Mouse (Mus musculus): ENCODE data around the gene Herc2.

The Herc2 gene

DNA sequence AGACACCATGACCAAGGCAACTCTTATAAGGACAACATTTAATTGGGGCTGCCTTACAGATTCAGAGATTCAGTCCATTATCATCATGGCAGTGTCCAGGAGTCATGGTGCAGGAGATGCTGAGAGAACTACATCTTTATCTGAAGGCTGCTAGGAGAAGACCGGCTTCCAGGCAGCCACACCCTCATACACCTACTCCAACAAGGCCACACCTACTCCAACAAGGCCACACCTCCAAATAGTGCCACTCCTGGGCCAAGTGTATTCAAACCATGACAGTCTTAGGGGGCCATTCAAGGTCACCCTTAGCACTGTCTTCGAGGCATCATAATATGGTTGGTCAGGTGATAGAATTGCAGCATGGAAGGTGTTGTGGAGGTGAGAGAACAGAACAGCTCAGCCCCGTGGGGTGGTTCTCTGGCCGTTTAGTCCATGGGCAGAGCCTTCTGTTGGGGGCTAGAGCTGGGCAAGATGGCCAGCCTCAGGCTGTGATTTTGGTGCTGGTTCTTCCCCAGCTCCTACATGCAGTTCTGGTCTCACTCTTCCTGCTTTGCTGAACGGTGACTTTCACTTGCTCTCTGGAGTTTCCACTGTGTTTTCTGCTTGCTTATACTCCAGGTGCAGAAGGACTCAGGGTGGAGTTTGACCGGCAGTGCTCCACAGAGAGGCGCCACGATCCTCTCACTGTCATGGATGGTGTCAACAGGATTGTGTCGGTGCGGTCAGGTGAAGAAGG, 151.7 kb downstream of the Herc2 start:
- DNase-seq (ENCODE audit: extremely low spot score) = no peak

DNA sequence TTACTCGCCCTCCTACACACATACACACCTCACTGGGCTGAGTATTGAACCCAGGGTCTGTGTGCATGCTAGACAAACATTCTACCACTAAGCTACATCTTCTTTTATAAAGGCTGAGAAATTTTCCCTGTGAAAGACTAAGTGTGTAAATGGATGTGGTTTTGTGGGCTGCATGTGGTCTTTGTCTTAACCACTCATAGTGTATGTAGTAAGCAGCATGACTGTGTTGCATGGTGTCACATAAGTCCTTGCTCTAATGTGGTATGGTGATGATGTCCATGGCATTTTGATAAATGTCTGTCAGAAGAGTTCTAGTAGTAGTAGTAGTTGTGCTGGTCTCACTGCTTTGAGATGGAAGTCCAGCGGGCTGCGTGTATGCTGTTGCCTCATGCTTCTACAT, 152.8 kb downstream of the Herc2 start:
- DNase-seq (ENCODE audit: extremely low spot score) = no peak

DNA sequence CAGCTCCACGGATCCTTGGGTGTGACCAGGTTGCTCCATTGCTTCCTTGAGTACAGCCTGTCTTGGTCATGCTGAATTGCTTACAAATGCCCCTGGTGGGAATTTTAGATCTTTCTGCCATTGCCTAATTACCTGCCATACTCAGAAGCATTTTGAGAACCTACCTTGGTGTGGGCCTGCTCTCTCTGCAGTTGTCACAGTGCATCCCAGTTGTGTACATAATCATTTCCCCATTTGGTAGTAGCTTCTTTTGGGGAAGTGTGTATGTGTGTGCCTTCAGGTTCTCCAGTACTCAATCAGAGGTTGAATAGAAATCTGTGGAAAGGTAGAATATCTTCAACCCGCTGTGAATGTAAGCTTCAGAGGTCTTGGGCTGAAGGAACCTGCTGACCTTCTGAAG, 153.3 kb downstream of the Herc2 start:
- no peak for DNase-seq (ENCODE audit: extremely low spot score)

DNA sequence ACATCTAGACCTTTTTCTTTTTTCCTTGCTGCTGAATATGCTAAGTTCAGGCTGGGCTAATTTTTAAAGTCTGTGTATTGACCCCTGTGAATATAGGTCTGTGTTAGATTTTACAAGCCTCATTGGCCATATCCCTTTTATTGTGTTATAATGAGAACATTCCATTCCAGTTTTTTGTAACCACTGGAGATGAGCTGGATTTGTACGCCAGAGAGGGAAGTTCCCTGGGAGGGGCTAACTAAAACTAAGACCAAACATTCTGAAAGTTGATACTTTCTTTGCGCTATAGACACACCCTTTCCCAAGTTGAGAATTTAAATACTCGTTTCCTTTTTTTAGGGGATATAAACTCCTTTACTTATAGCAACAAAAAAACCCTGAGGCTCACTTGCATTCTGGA, 154.9 kb downstream of the Herc2 start:
- no peak for DNase-seq (ENCODE audit: extremely low spot score)

DNA sequence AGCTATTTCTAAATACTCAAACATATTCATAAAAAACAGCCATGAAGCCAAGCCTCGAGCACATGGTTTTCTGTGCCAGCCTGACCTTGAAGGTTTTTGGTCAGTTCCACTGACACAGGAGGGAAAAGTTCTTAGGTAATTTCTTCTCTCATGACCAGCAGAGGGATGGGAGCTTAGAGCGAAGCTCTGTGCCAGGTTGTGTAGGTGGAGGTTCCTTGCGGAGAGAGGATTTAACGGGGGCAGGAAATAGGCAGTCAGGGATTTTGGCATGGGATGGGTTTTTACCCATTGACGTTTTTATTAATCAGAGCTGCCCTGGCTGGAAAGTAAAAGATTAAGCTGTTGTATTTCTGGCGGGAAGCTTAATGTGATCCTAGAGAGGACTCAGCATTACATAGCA, 170.8 kb downstream of the Herc2 start:
- no peak for DNase-seq (ENCODE audit: extremely low spot score)

DNA sequence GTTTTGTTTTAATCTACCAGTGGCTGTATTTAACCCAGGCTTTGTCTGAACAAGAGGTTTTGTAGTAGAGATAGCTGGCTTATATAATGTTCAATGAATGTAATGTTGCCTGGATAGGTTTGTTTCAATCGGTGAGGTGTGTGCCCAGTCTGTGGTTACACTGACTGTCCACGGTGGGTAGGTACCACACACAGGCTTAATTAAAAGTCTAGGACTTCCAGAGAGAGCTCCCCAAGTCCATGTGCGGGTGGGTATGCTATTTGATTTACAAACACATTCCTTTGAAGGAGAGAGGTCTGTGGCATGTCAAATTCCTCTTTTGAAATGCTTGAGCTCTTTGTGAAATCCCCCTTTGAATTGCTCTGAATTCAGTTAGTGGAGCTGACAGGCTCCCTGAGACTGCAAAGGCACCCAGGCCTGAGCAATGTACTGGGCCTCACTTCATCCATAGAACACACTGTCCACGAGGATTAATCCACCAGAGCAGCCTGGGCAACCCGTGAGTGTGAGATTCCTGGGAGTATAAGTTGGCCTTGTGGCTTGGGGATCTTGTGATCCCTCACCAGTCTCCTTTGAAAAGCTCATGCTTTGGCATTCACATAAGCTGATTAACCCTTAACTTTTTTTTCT, 185.9 kb downstream of the Herc2 start:
- no peak for DNase-seq (ENCODE audit: extremely low spot score)

DNA sequence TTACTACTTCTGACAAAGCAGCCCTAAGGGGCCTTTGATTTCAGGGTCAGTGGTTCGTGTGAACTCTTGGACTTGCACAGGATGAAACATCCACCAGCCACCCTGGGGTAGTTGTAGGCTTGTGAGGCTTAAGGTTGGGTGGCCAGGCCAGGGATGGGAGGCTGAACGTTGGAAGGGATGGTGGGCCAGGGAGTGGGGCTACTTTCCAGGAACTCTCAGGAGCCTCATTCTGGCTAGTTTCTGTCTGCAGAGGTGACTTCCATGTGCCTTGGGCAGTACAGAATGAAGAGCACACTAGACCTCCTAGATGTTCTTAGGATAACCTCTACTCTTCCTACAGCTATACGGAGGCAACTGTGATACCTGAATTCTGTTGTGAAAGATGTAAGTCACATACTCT, 186.6 kb downstream of the Herc2 start:
- DNase-seq (ENCODE audit: extremely low spot score) = no peak

DNA sequence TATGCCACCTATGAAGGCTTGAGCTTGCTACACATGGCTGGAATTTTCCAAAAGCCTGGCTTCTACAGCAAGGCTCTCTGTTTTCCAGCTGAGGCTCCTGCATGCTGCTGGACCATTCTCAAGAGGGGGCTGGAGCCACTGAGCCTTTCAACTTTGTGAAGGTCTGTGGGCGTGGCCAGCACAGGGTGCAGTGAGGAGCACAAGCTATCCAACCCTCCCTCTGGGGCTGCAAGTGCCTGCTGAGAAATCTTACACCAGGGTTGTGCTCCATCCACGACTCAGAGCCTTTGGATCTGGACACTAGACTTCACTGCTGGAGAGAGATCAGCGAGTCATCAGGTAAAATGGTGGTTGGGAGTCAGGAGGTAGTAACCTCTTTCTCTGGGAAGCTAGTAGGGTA, 189.5 kb downstream of the Herc2 start, which contains the start of gene Oca2:
Gene Oca2, plus strand, starts transcription at position 218 of the 400 bp plus-strand sequence.
- DNase-seq (ENCODE audit: extremely low spot score) = no peak

DNA sequence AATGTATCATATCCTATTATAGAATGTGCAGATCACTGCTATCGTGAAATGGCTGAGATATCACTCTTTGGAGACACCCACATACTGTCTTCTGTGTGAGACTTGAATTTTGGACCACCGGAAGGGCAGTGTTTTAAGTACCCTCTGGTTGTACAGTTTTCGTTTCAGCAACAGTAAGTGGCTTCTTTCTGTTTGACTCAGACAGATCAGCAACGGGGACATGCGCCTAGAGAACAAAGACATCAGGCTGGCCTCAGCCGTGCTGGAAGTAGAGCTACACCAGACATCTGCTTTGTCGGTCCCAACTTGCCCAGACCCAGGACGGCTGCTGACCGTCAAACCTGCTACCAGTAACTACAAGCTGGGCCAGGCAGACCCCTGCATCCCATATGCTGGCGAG, 204.6 kb downstream of the Herc2 start:
- no peak for DNase-seq (ENCODE audit: extremely low spot score)

DNA sequence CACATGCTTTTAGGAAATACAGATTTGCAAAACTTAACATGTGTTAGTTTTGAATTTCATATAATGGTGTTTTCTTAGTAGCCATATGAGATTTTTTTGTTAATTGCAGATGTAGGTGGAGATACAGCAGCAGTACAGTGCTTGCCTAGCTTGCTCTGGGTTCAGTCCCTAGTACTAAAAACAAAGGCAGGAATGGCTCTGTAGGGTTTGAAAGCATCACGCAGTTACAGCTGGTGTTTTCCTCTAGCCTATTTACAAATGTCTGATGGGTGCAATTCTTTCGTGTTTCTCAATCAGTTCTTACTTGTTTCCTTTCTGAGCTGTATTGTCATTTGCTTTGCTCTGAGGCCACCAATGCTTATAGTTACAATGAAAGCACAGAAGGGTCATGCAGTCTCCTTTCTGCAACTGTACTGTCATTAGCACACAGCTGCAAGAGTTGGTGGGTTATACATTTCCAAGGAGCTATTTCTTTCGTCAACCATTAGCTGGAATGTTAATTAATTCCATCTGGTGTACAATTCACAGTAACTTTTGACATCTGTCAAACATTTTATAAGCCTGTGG, 208.0 kb downstream of the Herc2 start:
- DNase-seq (ENCODE audit: extremely low spot score) = no peak

DNA sequence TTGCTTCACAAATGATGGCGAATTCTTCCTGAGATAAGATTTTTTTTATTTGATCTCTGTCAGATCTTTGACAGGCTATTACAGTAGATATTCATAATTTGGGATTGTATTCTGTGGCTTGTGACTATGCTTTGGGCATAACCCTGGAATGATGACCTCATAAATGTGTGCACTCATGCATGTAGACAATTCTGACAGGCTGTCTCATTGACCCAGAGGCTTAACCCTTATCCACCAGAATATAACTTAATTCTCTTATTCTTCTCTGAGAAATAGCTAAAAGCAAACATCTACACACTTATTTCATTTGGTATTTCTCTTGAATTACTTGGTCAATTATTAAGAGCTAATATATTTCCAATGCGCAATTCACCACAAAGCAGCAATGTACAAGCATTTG, 227.5 kb downstream of the Herc2 start:
- no peak for DNase-seq (ENCODE audit: extremely low spot score)
